16 mouse cellular contexts compared by ENCODE assay signal in the genomic region with DNA sequence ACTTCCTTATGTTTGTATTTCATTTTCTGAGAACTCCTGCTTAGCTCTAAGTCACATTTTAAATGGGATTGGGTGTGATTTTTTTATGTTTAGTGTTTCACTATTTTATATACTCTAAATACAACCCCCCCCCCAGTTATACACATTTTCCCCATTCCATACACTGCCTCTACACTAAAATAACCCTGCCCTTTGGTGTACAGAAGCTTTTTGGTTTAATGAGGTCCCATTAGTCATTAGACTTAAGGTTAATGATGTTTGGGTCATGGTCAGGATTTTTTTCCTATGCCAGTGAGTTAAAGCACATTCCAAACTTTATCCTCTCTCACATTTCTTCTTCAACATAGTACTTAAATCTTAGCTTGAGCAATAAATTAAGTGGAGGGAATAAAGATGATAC.
"Had no signal": no experiment of that assay in that cellular context is flagged by ENCODE, and none has a peak within 500 bp of the region (broad histone marks: within the 10 kb centered on the region; RNA-seq: fewer than 3 reads in every experiment).

No protein-coding gene starts in this region.

- H3K9ac ChIP-seq: neural tube, embryonic 13.5 days; neural tube, embryonic 15.5 days; stomach, embryonic 15.5 days had no signal

- H3K4me2 ChIP-seq: neural tube, embryonic 13.5 days; neural tube, embryonic 15.5 days; stomach, embryonic 15.5 days had no signal

- H3K27ac ChIP-seq: neural tube, embryonic 13.5 days; neural tube, embryonic 15.5 days; stomach, embryonic 15.5 days; stomach, postnatal 0 days had no signal

- H3K4me1 ChIP-seq: neural tube, embryonic 13.5 days; neural tube, embryonic 15.5 days; stomach, embryonic 15.5 days had no signal

- H3K9me3 ChIP-seq: neural tube, embryonic 13.5 days; neural tube, embryonic 15.5 days; stomach, embryonic 15.5 days had no signal

- DNase-seq: retina, postnatal 1 day; right cerebral cortex, adult 18-20 months; right cerebral cortex, postnatal 14 days; right cerebral cortex, postnatal 25 days; right cerebral cortex, postnatal 4 days; spleen, adult 18-20 months; thymus, adult 18-20 months; thymus, adult 2 months; thymus, postnatal 14 days; thymus, postnatal 25 days; thymus, postnatal 36 days; thymus, postnatal 4 days had no signal

- H3K27me3 ChIP-seq: neural tube, embryonic 13.5 days; neural tube, embryonic 15.5 days; stomach, embryonic 15.5 days had no signal

- H3K4me3 ChIP-seq: neural tube, embryonic 13.5 days; neural tube, embryonic 15.5 days; stomach, embryonic 15.5 days had no signal

- H3K36me3 ChIP-seq: neural tube, embryonic 13.5 days; neural tube, embryonic 15.5 days; stomach, embryonic 15.5 days had no signal
